In the genomic region with DNA sequence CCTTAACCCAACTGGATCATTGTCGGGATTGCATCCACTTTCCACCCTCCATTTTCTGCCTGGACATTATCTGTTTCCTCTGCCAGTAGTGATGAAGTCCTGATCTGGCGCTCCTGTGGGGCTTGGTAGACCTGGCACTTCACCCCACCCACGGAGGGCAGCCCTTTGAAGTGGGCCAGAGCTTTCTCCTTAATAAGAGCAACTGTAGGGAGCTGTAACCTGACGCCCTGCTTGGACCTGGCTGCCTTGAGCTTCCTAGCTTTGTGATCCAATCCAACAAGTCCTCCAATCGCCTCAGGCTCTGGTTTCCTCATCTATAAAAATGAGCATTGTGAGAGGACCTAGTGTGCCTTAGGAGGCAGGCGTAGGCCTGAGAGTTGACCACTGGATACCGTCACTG, we compare ENCODE assay signal across 9 mouse cellular contexts. TPM values are rescaled to one million over a fixed set of nuclear protein-coding genes. Genes with fewer than 3 reads are reported as not detected.
DNase-seq lines count a peak whose midpoint lies in the region; ATAC-seq and TF ChIP-seq lines count a peak whose summit lies in the region.
"Had no signal": no experiment of that assay in that cellular context is flagged by ENCODE, and none has a peak within 500 bp of the region (broad histone marks: within the 10 kb centered on the region; RNA-seq: fewer than 3 reads in every experiment).

No protein-coding gene starts in this region.

- intact Hi-C loops in heart, postnatal 36 days (cut with DNase I) = no loop called here

- H3K27me3 ChIP-seq in lung, embryonic 14.5 days (ENCODE audit: insufficient read depth, low read length) = no peaks in the 10 kb centered on the region
- H3K27me3 ChIP-seq in forebrain, embryonic 13.5 days = no peaks in the 10 kb centered on the region
- no peaks in the 10 kb centered on the region for H3K27me3 ChIP-seq in limb, embryonic 15.5 days
- H3K27me3 ChIP-seq in stomach, embryonic 15.5 days (replicated peaks) = no peaks in the 10 kb centered on the region
- H3K27me3 ChIP-seq: Patski had no signal

- ATAC-seq in lung, embryonic 14.5 days (ENCODE audit: insufficient read depth) = no peak
- ATAC-seq in forebrain, embryonic 13.5 days = no peak
- ATAC-seq in limb, embryonic 15.5 days (ENCODE audit: insufficient number of reproducible peaks, low FRiP score, low TSS enrichment, low read depth) = no peak
- no peak for ATAC-seq in stomach, embryonic 15.5 days (ENCODE audit: insufficient read depth, low FRiP score, low read depth)
- ATAC-seq: Patski had no signal

- 0 out of 2 replicates have a peak, but pooled peaks cover 11% of the 10 kb centered on the region for H3K4me1 ChIP-seq in lung, embryonic 14.5 days (ENCODE audit: insufficient read depth)
- H3K4me1 ChIP-seq in forebrain, embryonic 13.5 days = peaks cover 41% of the 10 kb centered on the region
- peaks cover 28% of the 10 kb centered on the region for H3K4me1 ChIP-seq in limb, embryonic 15.5 days
- H3K4me1 ChIP-seq in stomach, embryonic 15.5 days = peaks cover 26% of the 10 kb centered on the region

- no peak overlapping the region for H3K4me3 ChIP-seq in lung, embryonic 14.5 days (ENCODE audit: low read depth, low read length)
- H3K4me3 ChIP-seq in forebrain, embryonic 13.5 days = peak overlapping the region; percentile 89; the same call in 1 of the 2 replicates
- peak overlapping the region; percentile 91 for H3K4me3 ChIP-seq in limb, embryonic 15.5 days
- H3K4me3 ChIP-seq in stomach, embryonic 15.5 days (replicated peaks) = peak overlapping the region; percentile 70

- 56% methylated on average over 7 of the region's 7 CpGs for WGBS in lung, embryonic 14.5 days
- 64% methylated on average over 7 of the region's 7 CpGs for WGBS in forebrain, embryonic 13.5 days
- WGBS in limb, embryonic 15.5 days = 29% methylated on average over 7 of the region's 7 CpGs
- 62% methylated on average over 7 of the region's 7 CpGs for WGBS in stomach, embryonic 15.5 days

- no peak overlapping the region for H3K27ac ChIP-seq in lung, embryonic 14.5 days (ENCODE audit: low read depth)
- no peak overlapping the region for H3K27ac ChIP-seq in forebrain, embryonic 13.5 days
- no peak overlapping the region for H3K27ac ChIP-seq in limb, embryonic 15.5 days
- no peak overlapping the region for H3K27ac ChIP-seq in stomach, embryonic 15.5 days

- peak overlapping the region; percentile 94 for H3K4me2 ChIP-seq in lung, embryonic 14.5 days
- peak overlapping the region; percentile 90 for H3K4me2 ChIP-seq in forebrain, embryonic 13.5 days
- peak overlapping the region; percentile 90 for H3K4me2 ChIP-seq in limb, embryonic 15.5 days
- peak overlapping the region; percentile 72 for H3K4me2 ChIP-seq in stomach, embryonic 15.5 days

- no peak for DNase-seq in lung, embryonic 14.5 days
- DNase-seq in lung, postnatal 14 days = no peak
- DNase-seq in cerebellum, postnatal 14 days = no peak
- no peak for DNase-seq in heart, postnatal 36 days
- DNase-seq in kidney, adult 8-10 months = no peak

- H3K9me3 ChIP-seq in lung, embryonic 14.5 days (ENCODE audit: low read depth, low read length) = no peaks in the 10 kb centered on the region
- no peaks in the 10 kb centered on the region for H3K9me3 ChIP-seq in forebrain, embryonic 13.5 days (replicated peaks)
- no peaks in the 10 kb centered on the region for H3K9me3 ChIP-seq in limb, embryonic 15.5 days
- no peaks in the 10 kb centered on the region for H3K9me3 ChIP-seq in stomach, embryonic 15.5 days

- no peak for TF ChIP-seq CTCF in lung, embryonic 14.5 days (IDR thresholded peaks at IDR 0.05; ENCODE audit: low read depth)

- H3K36me3 ChIP-seq in lung, embryonic 14.5 days (ENCODE audit: insufficient read depth) = peaks cover under 1% of the 10 kb centered on the region; the same call in 1 of the 2 replicates
- peaks cover 19% of the 10 kb centered on the region for H3K36me3 ChIP-seq in forebrain, embryonic 13.5 days (ENCODE audit: poor library complexity, severe bottlenecking)
- H3K36me3 ChIP-seq in limb, embryonic 15.5 days = peaks cover under 1% of the 10 kb centered on the region
- H3K36me3 ChIP-seq in stomach, embryonic 15.5 days = no peaks in the 10 kb centered on the region

- H3K9ac ChIP-seq in lung, embryonic 14.5 days = no peak overlapping the region
- H3K9ac ChIP-seq in forebrain, embryonic 13.5 days = peak overlapping the region; percentile 85
- H3K9ac ChIP-seq in limb, embryonic 15.5 days = 0 out of 2 replicates have a peak overlapping the region, but pooled peaks have one; percentile 14
- H3K9ac ChIP-seq in stomach, embryonic 15.5 days = no peak overlapping the region

RNA-seq across cellular contexts. Expression of a gene that starts 1.9 kb away (rescaled TPM):
- polyA plus RNA-seq in lung, embryonic 14.5 days (2014; fragmentation: Nextera tagmentation; extraction: Ambion mirVana) = 37.1 and 42.7 TPM in 2 replicates
- 53.7 and 54.6 TPM in 2 replicates for polyA plus RNA-seq in forebrain, embryonic 13.5 days (2015; fragmentation: Nextera tagmentation; extraction: Ambion mirVana)
- 50.5 and 53.2 TPM in 2 replicates for polyA plus RNA-seq in limb, embryonic 15.5 days (2015; fragmentation: Nextera tagmentation; extraction: Ambion mirVana)
- 58.8 and 61.4 TPM in 2 replicates for polyA plus RNA-seq in stomach, embryonic 15.5 days (2015; fragmentation: Nextera tagmentation; extraction: Ambion mirVana)
- 1 to 10 TPM; 3.6 to 4.1 TPM for total RNA-seq in heart, postnatal 36 days (2021)

RNA-seq across cellular contexts. Expression of a gene that starts 36.2 kb away (rescaled TPM):
- polyA plus RNA-seq in lung, embryonic 14.5 days (2014; fragmentation: Nextera tagmentation; extraction: Ambion mirVana) = 37.6 and 37.9 TPM in 2 replicates
- 33.6 and 37.6 TPM in 2 replicates for polyA plus RNA-seq in forebrain, embryonic 13.5 days (2015; fragmentation: Nextera tagmentation; extraction: Ambion mirVana)
- 32.4 and 33.0 TPM in 2 replicates for polyA plus RNA-seq in limb, embryonic 15.5 days (2015; fragmentation: Nextera tagmentation; extraction: Ambion mirVana)
- polyA plus RNA-seq in stomach, embryonic 15.5 days (2015; fragmentation: Nextera tagmentation; extraction: Ambion mirVana) = 45.5 and 46.6 TPM in 2 replicates
- 10 to 100 TPM; 45.4 to 54.6 TPM for total RNA-seq in heart, postnatal 36 days (2021)

RNA-seq across cellular contexts. Expression of a gene that starts 43.6 kb away (rescaled TPM):
- polyA plus RNA-seq in lung, embryonic 14.5 days (2014; fragmentation: Nextera tagmentation; extraction: Ambion mirVana) = 11.9 and 13.3 TPM in 2 replicates
- polyA plus RNA-seq in forebrain, embryonic 13.5 days (2015; fragmentation: Nextera tagmentation; extraction: Ambion mirVana) = 10.2 and 12.3 TPM in 2 replicates
- polyA plus RNA-seq in limb, embryonic 15.5 days (2015; fragmentation: Nextera tagmentation; extraction: Ambion mirVana) = 9.0 and 9.2 TPM in 2 replicates
- 10.8 and 11.5 TPM in 2 replicates for polyA plus RNA-seq in stomach, embryonic 15.5 days (2015; fragmentation: Nextera tagmentation; extraction: Ambion mirVana)
- 10 to 100 TPM; 11.4 to 11.7 TPM for total RNA-seq in heart, postnatal 36 days (2021)

RNA-seq across cellular contexts. Expression of a gene that starts 54.0 kb away (rescaled TPM):
- polyA plus RNA-seq in lung, embryonic 14.5 days (2014; fragmentation: Nextera tagmentation; extraction: Ambion mirVana) = not detected in 2 replicates
- polyA plus RNA-seq in forebrain, embryonic 13.5 days (2015; fragmentation: Nextera tagmentation; extraction: Ambion mirVana) = 2.1 TPM in 2 replicates
- 0.22 and 0.31 TPM in 2 replicates for polyA plus RNA-seq in limb, embryonic 15.5 days (2015; fragmentation: Nextera tagmentation; extraction: Ambion mirVana)
- polyA plus RNA-seq in stomach, embryonic 15.5 days (2015; fragmentation: Nextera tagmentation; extraction: Ambion mirVana) = 0.34 and 0.62 TPM in 2 replicates
- total RNA-seq in heart, postnatal 36 days (2021) = not detected
- polyA plus RNA-seq: Patski had no signal

Comparison
In these comparisons a context has a peak if more than half of its experiments do, and no peak if none do; other contexts are left out.
1. H3K9ac ChIP-seq: peak in forebrain, embryonic 13.5 days (single experiment) and limb, embryonic 15.5 days (single experiment); none in lung, embryonic 14.5 days (single experiment) and stomach, embryonic 15.5 days (single experiment).
2. Peak in every context shown above with its lines, with median percentiles within 50 percentile points of each other: H3K4me2 ChIP-seq.